Mouse (Mus musculus) testis, adult 2 months (tissue): ENCODE measurements around the gene Gemin2. TPM values are rescaled to one million over a fixed set of nuclear protein-coding genes. Genes with fewer than 3 reads are reported as not detected.

Experiments used
- H3K27ac ChIP-seq: fragments of 200-500 bp; 2 replicates; pipeline ENCODE4 v1.5.1; 2012; ENCODE audit warnings: low read depth, low read length; ENCODE audit not compliant: control insufficient read depth, insufficient read depth
- H3K27me3 ChIP-seq: fragments of 200-500 bp; 2 replicates; pipeline ENCODE4 v1.6.1; 2012; ENCODE audit warnings: mild to moderate bottlenecking, low read length, moderate library complexity; ENCODE audit not compliant: control insufficient read depth, insufficient read depth
- H3K36me3 ChIP-seq: fragments of 200-500 bp; 2 replicates; pipeline ENCODE4 v1.6.1; 2012; ENCODE audit warnings: mild to moderate bottlenecking, low read length; ENCODE audit not compliant: control insufficient read depth, insufficient read depth
- H3K4me1 ChIP-seq: fragments of 200-500 bp; 2 replicates; pipeline ENCODE4 v1.6.1; 2012; ENCODE audit warnings: low read length; ENCODE audit not compliant: control insufficient read depth, insufficient read depth
- H3K4me3 ChIP-seq: fragments of 200-500 bp; 2 replicates; pipeline ENCODE4 v1.5.1; 2012; ENCODE audit warnings: low read depth, mild to moderate bottlenecking, low read length, moderate library complexity, mixed read lengths; ENCODE audit not compliant: control insufficient read depth
- CTCF ChIP-seq: fragments of 200-500 bp; IDR thresholded peaks from 2 replicates; pipeline ENCODE4 v1.5.1; 2012; ENCODE audit warnings: low read depth, mild to moderate bottlenecking, inconsistent platforms, low read length, moderate library complexity; ENCODE audit not compliant: control insufficient read depth, insufficient read depth, insufficient replicate concordance
- POLR2A ChIP-seq: fragments of 200-500 bp; IDR thresholded peaks from 2 replicates; pipeline ENCODE4 v1.6.1; 2012; ENCODE audit warnings: low read depth, mild to moderate bottlenecking, inconsistent platforms, low read length, moderate library complexity; ENCODE audit not compliant: control insufficient read depth
- polyA plus RNA-seq: library from polyadenylated mRNA; depleted of rRNA; stranded (reverse); fragments of >200 nt; gene quantifications from 2 replicates; pipeline ENCODE4 v1.2.3, GENCODE M21; 2012; rRNA removed

The Gemin2 gene
- polyA plus RNA-seq, 1 experiment, result 5.5 TPM

- TF ChIP-seq POLR2A, result no peak
- no peak for TF ChIP-seq CTCF
- Histone ChIP-seq H3K36me3 (peaks cover 7% of the 10 kb centered on the region), H3K4me3 (no peak overlapping the region), H3K27me3 (no peaks in the 10 kb centered on the region), H3K27ac (no peak overlapping the region), H3K4me1 (no peaks in the 10 kb centered on the region)
These were observed 59.1 kb downstream of the Gemin2 start for GRCm38 (mm10) chr12:59072286-59072685.

GRCm38 (mm10) chr12:59074052-59074451, 60.9 kb downstream of the Gemin2 start:
- no peak for TF ChIP-seq CTCF
- TF ChIP-seq POLR2A, result no peak
- Histone ChIP-seq H3K4me1 (no peaks in the 10 kb centered on the region), H3K4me3 (no peak overlapping the region), H3K36me3 (peaks cover 6% of the 10 kb centered on the region), H3K27me3 (no peaks in the 10 kb centered on the region), H3K27ac (no peak overlapping the region)

DNA sequence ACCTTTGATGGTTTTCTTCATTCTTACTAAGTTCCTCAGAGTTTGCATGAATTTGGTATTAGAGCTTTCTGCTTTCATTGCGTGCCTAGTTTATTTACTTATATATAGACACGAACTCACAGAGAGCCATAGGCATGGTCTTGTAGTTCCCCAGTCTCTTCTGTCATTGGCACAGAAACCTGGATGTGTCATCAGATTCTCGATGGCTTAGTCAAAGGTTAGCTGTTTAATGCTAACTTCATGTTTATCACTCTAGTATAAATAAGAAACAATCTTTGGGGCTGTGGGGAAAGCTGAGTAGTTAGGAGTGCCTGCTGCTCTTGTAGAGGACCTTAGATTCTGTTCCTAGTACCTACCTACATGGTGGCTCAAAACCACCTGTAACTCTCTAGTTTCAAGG, 63.8 kb downstream of the Gemin2 start:
- no peaks in the 10 kb centered on the region for H3K27me3 ChIP-seq
- no peak overlapping the region for H3K27ac ChIP-seq
- H3K4me3 ChIP-seq, result no peak overlapping the region
- TF ChIP-seq POLR2A (no peak), CTCF (no peak)
- H3K36me3 ChIP-seq, result peaks cover 2% of the 10 kb centered on the region
- no peaks in the 10 kb centered on the region; the same call in 1 of the 2 replicates for H3K4me1 ChIP-seq

DNA sequence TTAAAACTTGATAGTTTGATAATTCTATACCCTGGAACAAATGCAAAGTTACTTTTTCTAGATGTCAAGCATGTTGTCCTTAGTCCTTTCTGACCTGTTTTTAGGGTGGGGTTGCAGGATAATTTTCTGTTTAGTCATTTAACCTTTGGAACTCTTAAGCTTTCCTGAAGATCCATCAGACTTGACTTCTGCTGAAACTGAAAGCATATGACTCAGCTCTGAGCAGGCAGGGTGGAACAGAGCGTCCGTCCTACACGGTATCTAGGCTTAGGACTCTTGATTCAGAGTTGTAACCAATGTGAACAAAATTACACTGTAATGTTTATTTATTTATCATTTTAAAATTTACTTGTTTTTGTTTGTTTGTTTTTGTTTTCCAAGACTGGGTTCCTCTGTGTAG, 64.7 kb downstream of the Gemin2 start:
- Histone ChIP-seq H3K36me3 (no peaks in the 10 kb centered on the region), H3K27ac (no peak overlapping the region), H3K27me3 (no peaks in the 10 kb centered on the region), H3K4me3 (no peak overlapping the region), H3K4me1 (no peaks in the 10 kb centered on the region; the same call in 1 of the 2 replicates)
- TF ChIP-seq CTCF (no peak), POLR2A (no peak)

Other genes starting within 250 kb of the Gemin2 start
- 59.2 and 62.8 TPM in 2 replicates for gene Sec23a, start 1.4 kb upstream of the Gemin2 start, polyA plus RNA-seq
- gene Trappc6b, start 48.1 kb downstream of the Gemin2 start, polyA plus RNA-seq, result 43.1 and 58.0 TPM in 2 replicates
- 13.8 and 15.0 TPM in 2 replicates for gene Pnn, start 53.5 kb downstream of the Gemin2 start, polyA plus RNA-seq
- gene Mia2, start 82.4 kb downstream of the Gemin2 start, polyA plus RNA-seq, result 19.0 and 21.9 TPM in 2 replicates
- 11.6 and 15.9 TPM in 2 replicates for gene Fbxo33, start 206.3 kb downstream of the Gemin2 start, polyA plus RNA-seq